Mouse (Mus musculus) cerebral cortex, adult 2 months (tissue): ENCODE measurements around the gene Cox4i1.

Experiments
- WGBS: fragments of 180-500 bp; shearing (Covaris S2); methylation state at CpG from one replicate; pipeline ENCODE4 v1.1.7; 2018; 5-methylcytosine and 5-hydroxymethylcytosine counted together

Gene Cox4i1

GRCm38 (mm10) chr8:120693861-120694493 is 26.0 kb downstream of the Cox4i1 start:
- WGBS = 64% methylated on average over 22 of the region's 22 CpGs

GRCm38 (mm10) chr8:120696401-120697153 is 28.6 kb downstream of the Cox4i1 start:
- 51% methylated on average over 13 of the region's 13 CpGs for WGBS

GRCm38 (mm10) chr8:120697154-120697978 is 29.3 kb downstream of the Cox4i1 start:
- WGBS = 62% methylated on average over 17 of the region's 17 CpGs

DNA sequence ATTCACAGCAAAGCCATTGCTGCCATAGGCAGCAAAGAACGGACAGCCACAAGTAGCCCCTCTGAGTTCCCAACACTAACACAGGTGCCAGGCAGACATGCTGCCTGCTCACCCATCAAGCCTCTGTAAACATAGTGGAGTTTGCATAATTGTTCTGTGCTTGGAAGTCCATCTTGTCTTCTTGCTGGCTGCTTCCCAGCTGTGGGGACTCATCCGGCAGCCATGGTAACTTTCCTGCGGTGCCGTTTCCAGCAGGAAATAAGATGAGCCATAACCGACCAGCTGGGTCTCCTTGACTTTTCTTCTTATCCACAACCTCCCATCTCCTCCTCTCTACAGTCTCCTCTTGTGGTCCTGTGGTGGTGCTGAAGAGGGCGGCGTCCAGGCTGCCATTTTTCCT is 30.4 kb downstream of the Cox4i1 start:
- 67% methylated on average over 7 of the region's 7 CpGs for WGBS

DNA sequence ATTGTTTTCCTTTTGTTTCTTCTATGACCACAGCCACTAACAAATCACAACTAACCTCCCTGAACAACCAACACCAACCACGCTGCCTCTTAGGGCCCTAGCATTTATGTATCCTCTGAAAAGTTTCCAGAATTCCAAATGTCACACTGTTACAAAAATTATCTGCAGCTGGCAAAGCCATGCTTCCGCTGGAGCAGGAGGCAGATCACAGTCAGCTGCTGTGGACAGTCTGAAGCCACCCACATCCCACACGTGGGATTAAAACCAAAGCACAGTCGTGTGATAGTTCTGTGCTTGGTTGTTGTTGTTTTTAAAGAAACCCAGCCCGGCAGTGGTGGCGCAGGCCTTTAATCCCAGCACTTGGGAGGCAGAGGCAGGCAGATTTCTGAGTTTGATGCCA is 31.1 kb downstream of the Cox4i1 start:
- WGBS = 60% methylated on average over 6 of the region's 6 CpGs

DNA sequence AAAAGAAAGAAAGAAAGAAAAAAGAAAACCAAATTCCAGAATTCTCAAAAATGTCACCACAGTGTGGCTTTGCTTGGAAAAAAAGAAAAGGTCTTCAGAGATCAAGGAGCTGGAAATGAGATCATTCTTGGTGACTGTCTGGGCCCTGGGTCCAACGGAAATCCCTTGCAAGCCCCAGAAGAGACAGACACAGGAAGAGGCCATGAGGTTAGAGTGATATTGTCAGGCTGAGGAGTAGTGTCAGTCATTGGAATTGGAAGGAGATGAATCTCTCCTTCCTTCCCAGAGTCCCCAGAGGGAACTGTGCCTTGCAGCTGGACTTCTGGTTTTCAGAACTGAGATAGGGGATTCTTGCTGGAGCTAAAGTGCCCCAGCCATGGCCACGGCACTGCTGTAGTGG is 31.5 kb downstream of the Cox4i1 start:
- 74% methylated on average over 2 of the region's 2 CpGs for WGBS

DNA sequence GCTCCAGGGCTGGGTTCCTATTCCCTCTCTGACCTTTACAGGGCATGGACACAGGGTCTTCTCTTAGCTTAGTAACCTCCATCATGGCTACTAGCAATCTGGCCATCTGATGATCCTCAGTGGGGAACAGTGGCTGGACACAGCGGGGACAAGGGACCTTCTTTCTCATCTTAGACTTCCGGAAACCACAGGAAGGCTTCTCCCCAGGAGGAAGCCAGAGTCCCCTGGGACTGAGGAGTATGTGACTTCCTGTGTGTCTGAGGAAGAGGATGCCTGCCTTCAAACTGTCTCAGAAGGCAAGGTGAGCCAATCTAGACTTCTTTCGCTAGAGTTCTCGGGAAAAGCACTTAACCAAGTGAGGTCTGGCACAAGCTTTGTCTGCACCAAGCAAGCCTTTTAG is 32.0 kb downstream of the Cox4i1 start:
- 77% methylated on average over 4 of the region's 4 CpGs for WGBS

DNA sequence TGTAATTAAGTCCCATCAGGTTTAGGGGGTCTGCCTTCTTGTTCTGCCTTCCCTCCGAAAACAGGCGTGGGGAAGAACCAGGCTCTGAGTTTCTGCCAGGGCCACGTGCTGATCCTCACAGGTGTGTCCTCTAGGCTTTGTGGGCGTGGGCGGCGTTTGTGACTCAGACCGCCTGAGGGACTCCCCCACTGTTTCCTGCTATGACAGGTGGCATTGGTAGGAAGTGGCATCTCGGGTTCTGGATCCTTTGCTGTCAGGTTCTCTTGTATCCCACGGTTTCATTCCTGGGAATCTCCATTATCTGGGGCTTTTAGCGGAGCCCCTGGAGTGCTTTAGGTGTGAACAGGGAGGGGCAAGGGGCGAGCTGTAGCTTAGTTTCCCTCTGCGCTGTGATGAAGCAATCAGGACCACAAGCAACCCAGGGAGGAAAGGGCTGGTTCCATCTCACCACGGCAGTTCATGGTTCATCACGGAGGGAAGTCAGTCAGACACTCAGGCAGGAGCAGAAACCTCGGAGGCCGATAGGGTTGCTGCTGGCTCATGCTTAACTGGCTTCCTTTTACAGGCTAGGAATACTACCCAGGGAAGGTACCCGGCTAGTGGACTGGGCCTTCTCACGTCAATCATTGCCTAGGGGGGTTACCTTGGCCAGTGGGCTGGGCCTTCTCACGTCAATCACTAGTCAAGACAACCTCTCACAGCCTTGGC is 33.9 kb downstream of the Cox4i1 start:
- 68% methylated on average over 19 of the region's 19 CpGs for WGBS

- 86% methylated on average over 9 of the region's 9 CpGs for WGBS
Measured at GRCm38 (mm10) chr8:120704203-120704602, 36.2 kb downstream of the Cox4i1 start.

- 91% methylated on average over 15 of the region's 15 CpGs for WGBS
Measured at GRCm38 (mm10) chr8:120705163-120705562, 37.1 kb downstream of the Cox4i1 start.

GRCm38 (mm10) chr8:120706193-120706592 is 38.2 kb downstream of the Cox4i1 start:
- 91% methylated on average over 3 of the region's 3 CpGs for WGBS

DNA sequence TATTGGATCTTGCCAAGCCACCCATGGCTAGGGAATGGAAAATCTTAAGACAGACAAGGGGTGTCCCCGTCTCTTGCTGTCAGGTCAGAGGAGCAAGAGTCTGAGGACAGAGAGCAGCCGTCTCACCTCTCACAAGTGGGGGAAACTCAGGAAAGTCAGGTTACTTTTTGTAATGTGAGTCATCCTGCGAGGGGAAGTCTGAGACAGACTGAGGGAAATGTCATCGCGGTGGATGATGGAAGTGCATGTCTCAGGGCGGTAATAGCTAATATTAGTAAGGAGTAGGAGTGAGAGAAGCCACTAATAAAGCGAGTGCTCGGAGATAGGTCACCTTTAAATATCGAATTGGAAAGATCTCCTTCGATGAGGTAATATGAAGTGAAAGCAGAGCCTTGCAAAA is 41.2 kb downstream of the Cox4i1 start:
- 75% methylated on average over 10 of the region's 10 CpGs for WGBS

DNA sequence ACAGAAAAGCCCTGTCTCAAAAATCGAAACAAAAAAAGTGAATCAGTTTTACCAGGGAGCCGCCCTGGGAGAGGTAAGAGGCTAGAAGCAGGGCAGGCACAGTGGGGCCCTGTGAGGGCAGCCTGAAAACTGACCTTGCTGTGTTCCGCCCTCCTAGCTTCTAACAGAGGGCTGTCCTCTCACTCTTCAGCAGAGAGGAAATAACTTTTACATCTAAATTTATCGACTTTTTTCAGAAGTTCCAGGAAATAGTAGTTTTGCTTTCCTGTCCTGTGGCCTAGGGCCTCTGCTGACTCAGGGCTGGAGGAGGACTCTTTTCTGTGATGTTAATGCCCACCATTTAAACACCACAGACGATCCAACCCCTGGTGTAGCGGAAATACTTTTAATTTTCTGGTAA is 47.2 kb downstream of the Cox4i1 start:
- 75% methylated on average over 6 of the region's 6 CpGs for WGBS

GRCm38 (mm10) chr8:120715996-120716680 is 48.1 kb downstream of the Cox4i1 start:
- WGBS = 89% methylated on average over 15 of the region's 15 CpGs

DNA sequence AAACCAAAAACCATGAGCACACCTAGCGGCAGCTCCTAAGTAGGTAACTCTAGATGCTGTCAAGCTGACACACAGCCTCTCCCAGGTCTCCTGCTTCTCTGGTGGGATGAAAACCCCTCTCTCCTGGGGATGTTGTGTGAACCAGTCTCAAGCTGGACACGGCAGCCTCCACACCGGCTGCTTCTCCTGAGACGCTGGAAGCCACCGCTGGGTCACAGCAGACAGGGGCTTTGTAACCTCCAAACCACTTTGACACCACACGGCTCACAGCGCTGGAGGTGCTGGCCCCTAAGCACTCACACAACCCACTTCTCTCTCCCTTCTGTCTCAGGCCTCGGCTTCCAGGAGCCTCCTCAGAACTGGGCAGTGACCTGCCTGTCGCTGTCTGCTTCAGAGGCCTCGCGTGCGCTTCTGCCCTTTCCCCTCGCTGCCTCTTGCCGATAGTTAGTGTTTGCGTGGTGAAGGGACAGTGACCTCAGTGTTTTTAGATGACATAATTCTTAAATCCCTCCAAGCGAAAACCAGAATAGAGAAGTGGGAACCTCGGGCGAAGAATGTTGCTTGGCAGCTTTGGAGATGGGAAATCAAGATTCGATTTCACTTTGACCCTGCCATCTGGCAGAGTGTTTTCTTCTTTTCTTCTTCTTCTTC is 51.7 kb downstream of the Cox4i1 start:
- 79% methylated on average over 19 of the region's 19 CpGs for WGBS

GRCm38 (mm10) chr8:120723025-120723424 is 55.0 kb downstream of the Cox4i1 start:
- 69% methylated on average over 6 of the region's 6 CpGs for WGBS
